Mouse (Mus musculus) thymus, adult 2 months (tissue): ENCODE data around the gene 1700012B07Rik. TPM values are rescaled to one million over a fixed set of nuclear protein-coding genes. Genes with fewer than 3 reads are reported as not detected.

Source experiments
- DNase-seq: peaks from one replicate; pipeline ENCODE4 v3.0.0; 2021
- H3K27ac ChIP-seq: fragments of 200-500 bp; 2 replicates; pipeline ENCODE4 v1.5.1; 2012; ENCODE audit warnings: low read length, control low read depth; ENCODE audit not compliant: control insufficient read depth, insufficient read depth
- H3K27me3 ChIP-seq: fragments of 200-500 bp; 2 replicates; pipeline ENCODE4 v1.6.1; 2012; ENCODE audit warnings: mild to moderate bottlenecking, low read length, moderate library complexity, mixed read lengths; ENCODE audit not compliant: control insufficient read depth, insufficient read depth
- H3K36me3 ChIP-seq: fragments of 200-500 bp; 2 replicates; pipeline ENCODE4 v1.6.1; 2012; ENCODE audit warnings: mild to moderate bottlenecking, low read length, moderate library complexity; ENCODE audit not compliant: control insufficient read depth, insufficient read depth
- H3K4me1 ChIP-seq: fragments of 200-500 bp; replicated peaks from 2 replicates; pipeline ENCODE4 v1.6.1; 2012; ENCODE audit warnings: low read length; ENCODE audit not compliant: control insufficient read depth, insufficient read depth
- H3K4me3 ChIP-seq: fragments of 200-500 bp; 2 replicates; pipeline ENCODE4 v1.5.1; 2012; ENCODE audit warnings: mild to moderate bottlenecking, low read length, control low read depth, moderate library complexity; ENCODE audit not compliant: control insufficient read depth, insufficient read depth
- CTCF ChIP-seq: fragments of 200-500 bp; IDR thresholded peaks from 2 replicates; pipeline ENCODE4 v1.5.1; 2012; ENCODE audit warnings: mild to moderate bottlenecking, control low read depth, low read length, moderate library complexity, borderline replicate concordance; ENCODE audit not compliant: control insufficient read depth, poor library complexity, insufficient read depth; ENCODE audit errors: extremely low read depth
- POLR2A ChIP-seq: fragments of 200-500 bp; IDR thresholded peaks from 2 replicates; pipeline ENCODE4 v1.6.1; 2012; ENCODE audit warnings: mild to moderate bottlenecking, low read length, control low read depth, moderate library complexity; ENCODE audit not compliant: control insufficient read depth, poor library complexity, insufficient read depth; ENCODE audit errors: extremely low read depth
- WGBS: fragments of 180-500 bp; shearing (Covaris S2); methylation state at CpG from one replicate; pipeline ENCODE4 v1.1.7; 2018; 5-methylcytosine and 5-hydroxymethylcytosine counted together
- polyA plus RNA-seq: library from polyadenylated mRNA; depleted of rRNA; stranded (reverse); fragments of >200 nt; gene quantifications from 2 replicates; pipeline ENCODE4 v1.2.3, GENCODE M21; 2012

The 1700012B07Rik gene
- polyA plus RNA-seq, 1 experiment = 0.11 TPM

DNA sequence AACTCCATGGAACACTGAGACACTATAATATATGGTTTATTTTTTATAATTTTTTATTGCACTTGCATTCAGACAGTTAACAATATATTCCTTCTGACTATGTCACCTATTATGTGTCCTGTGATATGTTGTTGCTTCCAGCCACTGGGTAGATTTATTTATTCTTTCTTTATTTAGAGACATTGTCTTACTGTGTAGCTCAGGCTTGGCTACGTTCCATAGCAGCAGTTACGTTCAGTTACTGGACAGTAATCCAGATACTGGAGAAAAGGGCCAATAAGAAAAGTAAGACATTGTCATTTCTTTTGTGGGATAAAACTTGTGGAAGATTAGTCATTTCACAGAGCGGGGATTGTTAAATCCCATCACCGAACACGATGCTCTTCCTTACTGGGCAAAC is 2.5 kb upstream of the 1700012B07Rik start:
- no peak overlapping the region for H3K4me3 ChIP-seq
- no peaks in the 10 kb centered on the region for H3K36me3 ChIP-seq
- no peak for DNase-seq
- H3K4me1 ChIP-seq = no peaks in the 10 kb centered on the region
- no peaks in the 10 kb centered on the region for H3K27me3 ChIP-seq
- TF ChIP-seq POLR2A (no peak), CTCF (no peak)
- H3K27ac ChIP-seq = no peak overlapping the region
- 94% methylated on average over 5 of the region's 5 CpGs for WGBS

DNA sequence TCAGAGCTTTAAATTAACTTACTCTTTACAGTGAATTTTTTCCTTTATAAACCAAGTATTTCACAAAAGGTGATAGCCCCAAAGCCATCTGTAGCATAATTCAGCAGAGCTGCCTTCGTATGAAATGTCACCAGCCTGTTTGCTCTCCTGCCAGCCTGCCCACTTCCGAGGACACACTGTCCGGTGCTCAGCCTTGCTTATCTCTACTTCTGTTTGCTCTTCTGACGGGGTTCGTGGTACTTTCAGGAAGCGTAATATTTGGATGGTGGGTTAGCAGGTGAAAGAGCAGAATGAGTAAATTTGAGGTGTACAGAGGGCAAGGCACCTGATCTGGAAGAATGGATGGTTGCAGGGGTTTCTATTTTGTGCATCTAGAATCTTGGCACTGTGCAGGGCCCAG is 5.6 kb downstream of the 1700012B07Rik start:
- 33% methylated on average over 6 of the region's 6 CpGs for WGBS
- no peaks in the 10 kb centered on the region; the same call in 1 of the 2 replicates for H3K4me1 ChIP-seq
- H3K27me3 ChIP-seq = no peaks in the 10 kb centered on the region
- no peaks in the 10 kb centered on the region for H3K36me3 ChIP-seq
- no peak for DNase-seq
- no peak overlapping the region for H3K27ac ChIP-seq
- no peak overlapping the region for H3K4me3 ChIP-seq
- TF ChIP-seq CTCF (no peak), POLR2A (no peak)

DNA sequence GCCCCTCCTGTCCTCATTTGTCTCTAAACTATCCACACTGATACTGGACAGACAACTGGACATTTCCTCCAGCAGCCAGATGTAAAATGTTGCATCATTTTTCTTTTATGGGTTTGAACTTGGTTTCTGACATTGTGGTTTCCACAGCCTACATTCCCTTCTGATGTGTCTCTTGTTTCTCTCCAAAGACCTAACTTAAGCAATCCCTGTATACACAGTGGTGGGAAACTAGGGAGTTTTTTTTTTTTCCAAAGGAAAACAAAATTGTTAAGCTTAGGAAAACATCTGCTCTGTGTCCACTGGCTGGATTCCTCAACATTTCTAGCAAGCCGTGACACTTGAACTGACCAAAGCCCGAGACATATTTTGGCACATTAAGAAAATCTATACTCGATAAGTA is 10.4 kb downstream of the 1700012B07Rik start:
- no peaks in the 10 kb centered on the region for H3K36me3 ChIP-seq
- no peak for TF ChIP-seq POLR2A
- no peak for TF ChIP-seq CTCF
- H3K27ac ChIP-seq = no peak overlapping the region
- no peaks in the 10 kb centered on the region for H3K27me3 ChIP-seq
- H3K4me1 ChIP-seq = no peaks in the 10 kb centered on the region; the same call in 1 of the 2 replicates
- no peak overlapping the region for H3K4me3 ChIP-seq
- DNase-seq = no peak
- WGBS = 93% methylated on average over 3 of the region's 3 CpGs

DNA sequence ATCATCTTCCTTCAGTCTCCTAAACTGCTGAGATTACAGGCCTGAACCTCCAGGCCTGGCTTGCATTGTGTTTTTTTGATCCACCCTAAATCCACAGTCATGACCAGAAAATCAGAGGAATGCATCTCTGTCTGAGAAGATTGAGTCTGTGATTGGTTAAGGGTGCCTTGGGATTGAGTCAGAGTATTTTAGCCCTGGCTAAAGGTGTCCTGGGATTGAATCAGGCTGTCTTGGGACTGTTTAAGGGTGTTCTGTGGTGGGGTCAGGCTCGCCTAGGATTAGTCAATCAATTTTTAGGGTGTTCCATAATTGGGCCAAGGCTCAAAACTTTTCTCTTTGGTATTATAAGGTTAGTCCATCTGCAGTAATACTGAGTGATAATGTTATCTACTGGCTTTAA is 10.9 kb downstream of the 1700012B07Rik start:
- Histone ChIP-seq H3K27ac (no peak overlapping the region), H3K4me3 (no peak overlapping the region)

DNA sequence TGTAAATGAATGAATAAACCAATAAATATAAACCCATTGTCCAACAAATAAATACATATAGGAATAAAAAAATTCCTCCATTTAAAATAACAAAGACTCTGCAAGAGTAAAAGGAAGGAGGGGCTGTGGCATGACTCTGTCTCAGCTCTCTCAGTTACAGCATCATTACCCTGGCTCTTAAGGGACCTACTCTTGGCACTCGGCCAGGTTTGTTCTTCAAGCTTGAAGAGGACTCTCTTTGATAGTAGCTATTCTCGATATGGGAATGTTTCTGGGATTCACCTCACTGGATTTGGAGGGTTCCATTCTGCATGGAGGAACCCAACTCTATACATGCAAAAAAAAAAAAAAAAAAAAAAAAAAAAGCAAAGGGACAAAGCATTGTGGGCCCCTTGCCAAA is 16.1 kb downstream of the 1700012B07Rik start:
- H3K4me3 ChIP-seq = no peak overlapping the region

More for the DNA sequence above, 10.9 kb downstream of the 1700012B07Rik start:
- Histone ChIP-seq H3K27me3 (no peaks in the 10 kb centered on the region), H3K36me3 (no peaks in the 10 kb centered on the region), H3K4me1 (no peaks in the 10 kb centered on the region; the same call in 1 of the 2 replicates)
- no peak for TF ChIP-seq POLR2A
- no peak for TF ChIP-seq CTCF
- WGBS = 93% methylated on average over 1 of the region's 1 CpGs
- no peak for DNase-seq

DNA sequence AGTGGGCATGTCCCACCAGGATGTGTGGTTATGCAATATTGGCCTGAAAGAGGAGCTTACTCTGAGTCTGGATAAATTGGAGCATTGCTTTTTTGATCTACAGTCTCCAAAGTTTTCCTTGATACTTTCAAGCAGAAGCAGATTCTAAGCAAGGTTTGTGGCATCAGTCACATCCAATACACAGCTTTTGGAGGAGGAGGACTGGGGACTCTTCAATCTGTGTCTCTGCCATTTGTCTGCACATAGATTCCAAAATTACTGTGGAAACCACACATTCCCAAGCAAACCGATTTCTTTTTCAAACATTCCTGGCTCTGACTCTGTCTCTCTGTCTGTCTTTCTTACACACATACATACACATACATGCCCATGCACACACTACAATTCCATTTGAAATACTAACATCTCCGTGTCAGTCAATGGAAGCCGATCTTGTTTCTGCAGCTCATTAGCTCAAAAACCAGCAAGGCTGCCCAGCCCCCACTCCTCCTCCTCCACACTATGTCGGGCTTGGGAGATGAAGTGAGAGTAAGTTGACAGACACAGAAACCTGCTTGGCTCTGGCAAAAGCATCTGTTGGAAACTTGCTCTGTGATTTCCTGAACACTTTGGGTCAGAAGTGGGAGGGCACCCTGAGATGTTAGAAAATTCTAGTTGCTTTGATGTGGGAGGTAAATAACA is 18.5 kb downstream of the 1700012B07Rik start:
- DNase-seq = no peak
- Histone ChIP-seq H3K4me1 (no peaks in the 10 kb centered on the region), H3K27ac (no peak overlapping the region), H3K27me3 (no peaks in the 10 kb centered on the region), H3K36me3 (no peaks in the 10 kb centered on the region), H3K4me3 (no peak overlapping the region)
- TF ChIP-seq POLR2A (no peak), CTCF (no peak)
- 87% methylated on average over 4 of the region's 4 CpGs for WGBS

More for the DNA sequence above, 16.1 kb downstream of the 1700012B07Rik start:
- Histone ChIP-seq H3K27ac (no peak overlapping the region), H3K36me3 (no peaks in the 10 kb centered on the region), H3K27me3 (no peaks in the 10 kb centered on the region), H3K4me1 (no peaks in the 10 kb centered on the region)
- DNase-seq = no peak
- TF ChIP-seq CTCF (no peak), POLR2A (no peak)
- 92% methylated on average over 2 of the region's 2 CpGs for WGBS

DNA sequence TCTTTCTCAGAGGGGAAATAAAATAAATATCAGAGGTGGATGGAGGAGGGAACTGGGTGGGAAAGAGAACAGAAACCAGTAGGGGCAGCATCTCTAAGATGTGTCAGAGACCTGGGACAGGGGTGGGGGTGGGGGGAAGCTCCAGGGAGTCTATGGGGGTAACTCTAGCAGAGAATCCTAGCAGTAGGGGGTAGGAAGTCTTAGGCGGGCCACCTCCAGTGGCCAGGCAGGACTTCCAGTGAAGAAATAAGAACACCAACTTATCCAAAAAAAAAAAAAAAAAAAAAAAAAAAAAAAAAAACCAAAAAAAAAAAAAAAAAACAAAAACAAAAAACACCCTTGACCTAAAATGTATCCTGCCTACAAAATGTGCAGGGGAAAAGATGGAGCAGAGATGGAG is 26.3 kb downstream of the 1700012B07Rik start:
- H3K4me1 ChIP-seq = no peaks in the 10 kb centered on the region
- H3K27ac ChIP-seq = no peak overlapping the region
- WGBS = 92% methylated on average over 1 of the region's 1 CpGs
- no peak for DNase-seq
- no peaks in the 10 kb centered on the region for H3K36me3 ChIP-seq
- H3K4me3 ChIP-seq = no peak overlapping the region
- no peak for TF ChIP-seq CTCF
- TF ChIP-seq POLR2A = no peak
- H3K27me3 ChIP-seq = no peaks in the 10 kb centered on the region
